Mouse (Mus musculus) heart, postnatal 0 days (tissue): ENCODE data around the gene Dyrk3.

Experiments
- CTCF ChIP-seq: IDR thresholded peaks from 2 replicates; pipeline ENCODE4 v1.5.1; 2016; ENCODE audit warnings: antibody characterized with exemption, control low read depth, low read depth
- EP300 ChIP-seq: IDR thresholded peaks from 2 replicates; pipeline ENCODE4 v1.6.1; 2016; ENCODE audit warnings: antibody characterized with exemption, low read depth

- TF ChIP-seq CTCF = no peak
- no peak for TF ChIP-seq EP300
Observed at GRCm38 (mm10) chr1:131184253-131184955, 46.3 kb upstream of the Dyrk3 start.
